Mouse (Mus musculus): ENCODE measurements around the gene Plekhh3. TPM values are rescaled to one million over a fixed set of nuclear protein-coding genes. Genes with fewer than 3 reads are reported as not detected.
A peak's percentile ranks its signal among the peaks of the same experiment; 100 is the strongest.

Plekhh3 gene
- polyA plus RNA-seq, 1 experiment, result 67.6 TPM

DNA sequence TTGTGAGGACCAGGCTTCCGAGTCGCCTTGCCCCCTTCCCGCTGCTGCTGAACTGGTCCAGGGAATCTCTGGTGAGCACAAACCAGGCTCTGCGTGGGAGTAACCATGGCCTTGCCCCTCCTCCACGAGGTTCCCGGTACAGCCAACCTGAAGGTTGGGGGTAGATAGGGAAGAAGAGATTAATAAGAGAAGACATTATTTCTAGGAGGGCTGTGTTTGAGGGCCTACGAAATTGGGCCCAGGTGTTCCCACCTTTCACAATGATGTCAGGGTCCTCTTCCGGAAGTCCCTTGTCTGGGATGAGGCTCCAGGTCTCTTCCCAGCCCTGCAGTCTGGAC lies 3.2 kb downstream of the Plekhh3 start:
- no peak overlapping the region for H3K27ac ChIP-seq (ENCODE audit: insufficient read depth, low read length)
- DNase-seq, result peak in 1 of 2 experiments; percentile 29
- H3K27me3 ChIP-seq (ENCODE audit: control insufficient read depth, insufficient read depth, low read length), result no peaks in the 10 kb centered on the region
- H3K4me1 ChIP-seq (ENCODE audit: control insufficient read depth, insufficient read depth, low read length), result peaks cover 21% of the 10 kb centered on the region
- 60% methylated on average over 8 of the region's 8 CpGs for WGBS
- H3K4me3 ChIP-seq (replicated peaks; ENCODE audit: insufficient read depth, low read depth, low read length), result peak overlapping the region; percentile 0
- TF ChIP-seq CTCF (IDR thresholded peaks at IDR 0.05; ENCODE audit: borderline replicate concordance, insufficient read depth, low read depth, low read length) (no peak), POLR2A (IDR thresholded peaks at IDR 0.05; ENCODE audit: borderline replicate concordance, insufficient read depth, low read length) (no peak)

DNA sequence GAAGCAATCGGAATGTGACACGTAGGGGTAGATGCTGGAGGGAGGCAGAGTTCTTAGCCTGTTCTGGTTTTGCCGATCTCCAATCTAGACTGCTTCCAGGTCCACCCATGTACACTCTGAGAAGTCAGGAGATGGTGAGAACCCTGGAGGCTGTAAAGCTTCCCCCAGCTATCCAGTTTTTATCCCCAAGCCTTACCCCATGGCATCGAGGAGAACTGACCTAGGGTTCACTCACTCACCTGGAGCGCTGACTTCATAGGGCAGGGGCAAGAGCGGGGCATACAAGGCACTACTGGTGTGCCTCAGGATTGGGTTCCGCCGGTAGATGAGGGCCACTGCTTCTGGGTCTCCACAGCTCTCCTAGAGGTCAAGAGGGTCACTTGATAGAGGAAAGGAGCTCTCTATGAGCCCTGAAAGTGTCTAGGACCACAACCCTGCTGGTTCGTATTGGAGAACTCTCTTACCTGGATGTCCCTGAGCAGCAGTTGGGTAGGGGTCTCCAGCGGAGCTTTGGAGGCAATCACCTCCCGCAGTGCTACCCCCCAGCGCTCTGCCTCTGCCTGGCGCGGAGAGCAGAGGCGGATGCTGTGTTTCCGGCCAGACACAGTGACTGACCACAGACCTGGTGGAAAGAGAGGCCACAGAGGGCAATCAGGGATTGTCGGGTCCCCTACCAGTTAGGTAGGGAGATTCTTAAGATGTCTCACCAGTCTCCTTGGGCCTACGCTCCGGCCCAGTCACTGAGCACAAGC lies 3.8 kb downstream of the Plekhh3 start:
- Histone ChIP-seq H3K27me3 (ENCODE audit: control insufficient read depth, insufficient read depth, low read length) (no peaks in the 10 kb centered on the region), H3K27ac (ENCODE audit: insufficient read depth, low read length) (no peak overlapping the region), H3K4me1 (ENCODE audit: control insufficient read depth, insufficient read depth, low read length) (peaks cover 22% of the 10 kb centered on the region), H3K4me3 (replicated peaks; ENCODE audit: insufficient read depth, low read depth, low read length) (peak overlapping the region; percentile 0)
- TF ChIP-seq POLR2A (IDR thresholded peaks at IDR 0.05; ENCODE audit: borderline replicate concordance, insufficient read depth, low read length) (no peak), CTCF (IDR thresholded peaks at IDR 0.05; ENCODE audit: borderline replicate concordance, insufficient read depth, low read depth, low read length) (no peak)
- DNase-seq, result no peak
- WGBS, result 73% methylated on average over 19 of the region's 19 CpGs

DNA sequence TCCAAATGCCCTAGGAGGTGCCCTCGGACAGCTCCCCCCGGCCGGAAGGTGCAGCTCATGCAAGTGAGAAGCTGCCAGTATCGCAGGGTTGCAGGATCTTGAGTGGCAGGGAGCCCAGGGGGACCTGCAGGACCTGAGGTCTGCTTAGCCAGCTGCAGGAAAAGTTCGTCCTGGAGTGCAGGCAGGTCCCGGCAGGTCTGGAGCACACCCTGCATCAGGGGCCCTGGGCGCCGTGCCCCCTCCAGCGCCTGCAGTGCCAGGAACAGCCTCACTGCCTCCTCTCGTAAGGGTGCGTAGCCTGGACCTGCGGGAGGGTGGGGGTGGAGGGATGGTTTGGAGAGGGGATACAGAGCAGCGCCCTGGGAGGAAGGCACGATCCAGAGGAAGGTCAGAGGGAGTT lies 4.8 kb downstream of the Plekhh3 start:
- H3K4me1 ChIP-seq (ENCODE audit: control insufficient read depth, insufficient read depth, low read length), result peaks cover 29% of the 10 kb centered on the region
- WGBS, result 51% methylated on average over 14 of the region's 14 CpGs
- H3K27me3 ChIP-seq (ENCODE audit: control insufficient read depth, insufficient read depth, low read length), result no peaks in the 10 kb centered on the region
- no peak for TF ChIP-seq POLR2A (IDR thresholded peaks at IDR 0.05; ENCODE audit: borderline replicate concordance, insufficient read depth, low read length)
- no peak for TF ChIP-seq CTCF (IDR thresholded peaks at IDR 0.05; ENCODE audit: borderline replicate concordance, insufficient read depth, low read depth, low read length)
- no peak overlapping the region for H3K27ac ChIP-seq (ENCODE audit: insufficient read depth, low read length)
- H3K4me3 ChIP-seq (replicated peaks; ENCODE audit: insufficient read depth, low read depth, low read length), result no peak overlapping the region
- peak; percentile 24 to 41 for DNase-seq

DNA sequence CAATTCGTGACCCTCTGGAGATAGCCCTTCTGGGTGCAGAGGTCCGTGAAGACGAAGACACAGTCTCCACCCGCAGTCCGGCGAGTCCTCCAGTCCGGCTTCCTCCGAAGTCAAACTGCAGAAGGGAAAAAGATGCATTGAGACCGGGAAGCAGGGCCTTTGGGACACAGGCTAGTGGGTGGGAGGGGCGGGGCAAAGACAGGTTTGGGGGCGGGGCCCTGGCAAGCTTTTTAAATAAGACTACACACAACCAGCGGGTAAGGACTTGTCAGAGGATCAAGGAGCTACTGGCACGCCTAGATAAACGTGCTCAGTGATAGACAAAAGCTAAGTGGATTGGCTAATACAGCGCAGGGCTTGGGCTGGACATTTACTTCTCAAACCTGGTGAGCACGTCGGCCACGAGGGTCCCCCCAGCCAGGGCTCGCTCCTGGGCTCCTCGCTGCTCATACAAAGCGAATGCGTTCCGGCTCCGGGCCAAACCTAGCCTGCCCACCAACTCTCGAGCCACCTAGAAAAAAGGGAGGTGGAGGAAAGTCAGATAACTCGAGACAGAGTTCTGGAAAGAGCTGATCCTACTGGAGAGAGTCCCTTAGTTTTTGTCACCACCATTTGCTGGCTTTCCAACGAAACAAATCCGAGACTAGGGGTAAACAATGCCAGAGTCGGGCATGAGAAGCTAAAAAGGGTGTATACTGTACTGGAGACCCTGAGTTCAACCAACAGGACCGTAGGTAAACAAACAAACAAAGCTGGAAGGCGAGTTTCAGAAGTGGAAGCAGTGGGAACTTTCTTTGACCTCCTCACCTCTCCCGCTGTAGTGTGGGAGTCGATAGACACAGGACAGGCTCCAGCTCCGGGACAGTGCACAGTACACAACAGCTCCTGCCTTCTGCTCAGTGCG lies 6.2 kb downstream of the Plekhh3 start:
- Histone ChIP-seq H3K27me3 (ENCODE audit: control insufficient read depth, insufficient read depth, low read length) (no peaks in the 10 kb centered on the region), H3K27ac (ENCODE audit: insufficient read depth, low read length) (no peak overlapping the region), H3K4me3 (replicated peaks; ENCODE audit: insufficient read depth, low read depth, low read length) (no peak overlapping the region), H3K4me1 (ENCODE audit: control insufficient read depth, insufficient read depth, low read length) (peaks cover 30% of the 10 kb centered on the region)
- DNase-seq, result peak; percentile 19 to 22
- TF ChIP-seq POLR2A (IDR thresholded peaks at IDR 0.05; ENCODE audit: borderline replicate concordance, insufficient read depth, low read length), result no peak
- TF ChIP-seq CTCF (IDR thresholded peaks at IDR 0.05; ENCODE audit: borderline replicate concordance, insufficient read depth, low read depth, low read length), result no peak
- 60% methylated on average over 35 of the region's 35 CpGs for WGBS

DNA sequence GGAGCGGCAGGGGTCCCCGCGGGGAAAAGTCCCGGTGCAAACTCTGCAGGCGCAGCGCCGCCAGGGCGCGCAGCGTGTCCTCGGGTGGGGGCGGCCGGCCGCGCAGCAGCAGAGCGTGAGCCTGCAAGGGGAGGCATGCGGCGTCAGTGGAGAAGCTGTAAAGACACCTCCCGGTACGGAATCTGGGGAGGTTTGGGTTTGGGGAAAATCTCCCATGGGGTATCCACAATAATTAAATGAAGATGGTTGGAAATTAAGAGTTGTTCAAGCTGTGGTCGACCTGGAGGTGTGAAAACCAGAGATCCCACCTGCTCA lies 6.8 kb downstream of the Plekhh3 start:
- peak; percentile 23 to 45 for DNase-seq
- Histone ChIP-seq H3K27ac (ENCODE audit: insufficient read depth, low read length) (peak overlapping the region; percentile 8; the same call in 1 of the 2 replicates), H3K27me3 (ENCODE audit: control insufficient read depth, insufficient read depth, low read length) (no peaks in the 10 kb centered on the region), H3K4me1 (ENCODE audit: control insufficient read depth, insufficient read depth, low read length) (peaks cover 30% of the 10 kb centered on the region), H3K4me3 (replicated peaks; ENCODE audit: insufficient read depth, low read depth, low read length) (no peak overlapping the region)
- no peak for TF ChIP-seq POLR2A (IDR thresholded peaks at IDR 0.05; ENCODE audit: borderline replicate concordance, insufficient read depth, low read length)
- TF ChIP-seq CTCF (IDR thresholded peaks at IDR 0.05; ENCODE audit: borderline replicate concordance, insufficient read depth, low read depth, low read length), result no peak
- WGBS, result 35% methylated on average over 21 of the region's 21 CpGs

DNA sequence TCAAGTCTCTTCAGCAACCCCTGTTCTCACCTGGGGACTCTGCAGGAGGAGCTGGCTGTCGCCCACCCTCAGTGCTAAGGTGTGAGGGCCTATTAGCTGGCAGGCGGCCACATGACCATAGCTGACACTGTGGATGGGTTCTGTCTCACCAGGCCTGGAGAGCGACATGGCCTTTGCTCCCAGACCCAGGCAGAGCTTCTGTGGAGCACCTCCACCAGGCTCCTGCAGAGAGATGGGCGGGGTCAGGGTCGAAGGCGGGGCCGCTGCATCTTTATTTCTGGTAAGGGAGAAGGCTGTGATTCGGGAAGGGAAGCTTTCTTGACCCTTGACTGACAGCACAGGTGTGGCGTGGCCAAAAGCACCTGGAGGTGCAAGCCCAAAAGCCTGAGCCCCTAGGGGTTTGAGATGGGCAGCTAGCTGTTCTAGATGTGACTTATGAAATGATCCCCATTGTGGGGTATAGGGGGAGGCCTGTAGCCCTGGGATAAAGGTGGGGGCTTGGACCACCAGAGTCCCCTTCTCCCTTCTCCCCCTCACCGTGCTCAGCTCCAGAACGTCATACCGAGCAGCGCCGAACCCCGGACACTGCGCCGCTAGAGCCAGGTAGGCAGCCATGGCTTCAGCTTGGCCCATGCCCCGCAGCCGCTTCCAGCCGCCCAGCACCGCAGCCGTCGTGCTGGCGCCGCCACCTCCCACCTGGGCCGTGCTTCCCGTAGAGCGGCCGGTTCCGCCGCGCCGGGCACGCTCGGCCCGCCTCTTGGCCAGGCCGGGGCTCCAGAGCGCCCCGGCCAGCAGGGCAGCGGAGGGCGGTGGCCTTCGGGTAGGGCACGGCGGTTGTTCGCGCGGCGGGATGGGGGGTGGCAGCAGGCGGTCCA lies 7.4 kb downstream of the Plekhh3 start:
- TF ChIP-seq CTCF (IDR thresholded peaks at IDR 0.05; ENCODE audit: borderline replicate concordance, insufficient read depth, low read depth, low read length) (no peak), POLR2A (IDR thresholded peaks at IDR 0.05; ENCODE audit: borderline replicate concordance, insufficient read depth, low read length) (no peak)
- no peaks in the 10 kb centered on the region for H3K27me3 ChIP-seq (ENCODE audit: control insufficient read depth, insufficient read depth, low read length)
- H3K4me3 ChIP-seq (replicated peaks; ENCODE audit: insufficient read depth, low read depth, low read length), result no peak overlapping the region
- peak; percentile 37 to 51 for DNase-seq
- peaks cover 30% of the 10 kb centered on the region for H3K4me1 ChIP-seq (ENCODE audit: control insufficient read depth, insufficient read depth, low read length)
- 29% methylated on average over 49 of the region's 49 CpGs for WGBS
- peak overlapping the region; percentile 8; the same call in 1 of the 2 replicates for H3K27ac ChIP-seq (ENCODE audit: insufficient read depth, low read length)

DNA sequence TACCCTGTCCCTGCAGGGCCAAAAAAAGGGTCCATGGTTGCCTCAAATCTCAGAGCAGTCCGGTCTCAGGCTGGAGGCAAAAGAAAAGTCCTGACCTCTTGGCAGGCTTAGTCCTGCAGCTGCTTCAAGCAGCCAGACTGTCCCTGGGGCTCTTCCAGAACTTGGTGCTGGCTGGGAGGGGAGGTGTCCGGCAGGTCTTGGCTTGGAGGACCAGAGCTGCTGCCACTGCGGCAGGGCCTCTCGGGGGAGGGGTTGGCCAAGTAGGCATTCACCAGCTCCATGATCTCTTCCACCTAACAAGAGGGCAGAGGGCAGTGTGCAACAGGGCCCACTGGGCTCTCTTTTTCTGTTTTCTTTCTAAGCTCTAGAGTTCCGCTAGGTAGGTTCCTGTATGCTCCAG lies 8.4 kb downstream of the Plekhh3 start:
- WGBS, result 26% methylated on average over 5 of the region's 5 CpGs
- peak; percentile 49 to 66 for DNase-seq
- Histone ChIP-seq H3K4me1 (ENCODE audit: control insufficient read depth, insufficient read depth, low read length) (peaks cover 25% of the 10 kb centered on the region), H3K27me3 (ENCODE audit: control insufficient read depth, insufficient read depth, low read length) (no peaks in the 10 kb centered on the region), H3K27ac (ENCODE audit: insufficient read depth, low read length) (no peak overlapping the region), H3K4me3 (replicated peaks; ENCODE audit: insufficient read depth, low read depth, low read length) (no peak overlapping the region)
- no peak for TF ChIP-seq POLR2A (IDR thresholded peaks at IDR 0.05; ENCODE audit: borderline replicate concordance, insufficient read depth, low read length)
- no peak for TF ChIP-seq CTCF (IDR thresholded peaks at IDR 0.05; ENCODE audit: borderline replicate concordance, insufficient read depth, low read depth, low read length)
